Mouse (Mus musculus): ENCODE results near the gene Trib2.

GRCm38 (mm10) chr12:15828815-15829398, 12.2 kb upstream of the Trib2 start:
- TF ChIP-seq POLR2A (IDR thresholded peaks at IDR 0.05; ENCODE audit: borderline replicate concordance, control insufficient read depth, low read depth, low read length) (no peak), CTCF (IDR thresholded peaks at IDR 0.05; ENCODE audit: control insufficient read depth, insufficient read depth, low read length) (no peak)
